Mouse (Mus musculus) midbrain, postnatal 0 days (tissue): ENCODE results near the gene 4930407I10Rik. TPM values are rescaled to one million over a fixed set of nuclear protein-coding genes. Genes with fewer than 3 reads are reported as not detected.

Experiments
- ATAC-seq: fragments of 200-750 bp; cut with Nextera tagmentation; 2 replicates; pipeline ENCODE4 v1.8.0; 2017; ENCODE audit warnings: moderate number of reproducible peaks, mild to moderate bottlenecking, moderate TSS enrichment, moderate library complexity; ENCODE audit not compliant: low FRiP score
- DNase-seq: peaks from one replicate; pipeline ENCODE4 v3.0.0-alpha.2; 2015; ENCODE audit warnings: low spot score
- H3K27ac ChIP-seq: fragments of 300-500 bp; sonication (generic); 2 replicates; pipeline ENCODE4 v1.5.1; 2014; ENCODE audit warnings: low read depth, mild to moderate bottlenecking, low read length, mixed read lengths
- H3K27me3 ChIP-seq: fragments of 300-500 bp; sonication (generic); 2 replicates; pipeline ENCODE4 v1.6.1; 2014; ENCODE audit warnings: low read length, control low read depth, mixed read lengths; ENCODE audit not compliant: insufficient read depth
- H3K36me3 ChIP-seq: fragments of 300-500 bp; sonication (generic); 2 replicates; pipeline ENCODE4 v1.6.1; 2014; ENCODE audit warnings: low read length, control low read depth, mixed read lengths; ENCODE audit not compliant: insufficient read depth
- H3K4me1 ChIP-seq: fragments of 300-500 bp; sonication (generic); 2 replicates; pipeline ENCODE4 v1.6.1; 2014; ENCODE audit warnings: mild to moderate bottlenecking, control low read depth, antibody characterized with exemption, low read length, mixed read lengths; ENCODE audit not compliant: insufficient read depth
- H3K4me2 ChIP-seq: fragments of 300-500 bp; sonication (generic); 2 replicates; pipeline ENCODE4 v1.6.1; 2014; ENCODE audit warnings: low read depth, mild to moderate bottlenecking, low read length, mixed read lengths; ENCODE audit not compliant: poor library complexity, severe bottlenecking
- H3K4me3 ChIP-seq: fragments of 300-500 bp; sonication (generic); 2 replicates; pipeline ENCODE4 v1.5.1; 2014; ENCODE audit warnings: low read depth, mild to moderate bottlenecking, low read length, moderate library complexity
- H3K9ac ChIP-seq: fragments of 300-500 bp; sonication (generic); replicated peaks from 2 replicates; pipeline ENCODE4 v1.6.1; 2014; ENCODE audit warnings: mild to moderate bottlenecking, low read length, moderate library complexity, mixed read lengths; ENCODE audit not compliant: poor library complexity, severe bottlenecking
- H3K9me3 ChIP-seq: fragments of 300-500 bp; sonication (generic); 2 replicates; pipeline ENCODE4 v1.6.1; 2016; ENCODE audit warnings: low read length, control low read depth
- CTCF ChIP-seq: IDR thresholded peaks from 2 replicates; pipeline ENCODE4 v1.5.1; 2016; ENCODE audit warnings: antibody characterized with exemption, mild to moderate bottlenecking
- WGBS: fragments of 180-500 bp; shearing (Covaris S2); extraction: QIAGEN DNeasy Blood & Tissue Kit; methylation state at CpG from one replicate; pipeline ENCODE4 v1.1.7; 2014; 5-methylcytosine and 5-hydroxymethylcytosine counted together
- polyA plus RNA-seq: library from polyadenylated mRNA; unstranded; fragments of >200 nt; fragmentation: Nextera tagmentation; extraction: Ambion mirVana; gene quantifications from 2 replicates; pipeline ENCODE4 v1.2.1, GENCODE M21; 2015
- total RNA-seq: library from RNA; depleted of rRNA; stranded (reverse); fragments of >200 nt; gene quantifications from 2 replicates; pipeline ENCODE4 v1.2.3, GENCODE M21; 2014; rRNA removed

4930407I10Rik gene
- 0.05 TPM in 1 of 2 replicates, not detected in the other for total RNA-seq
- polyA plus RNA-seq: not detected in 2 replicates

DNA sequence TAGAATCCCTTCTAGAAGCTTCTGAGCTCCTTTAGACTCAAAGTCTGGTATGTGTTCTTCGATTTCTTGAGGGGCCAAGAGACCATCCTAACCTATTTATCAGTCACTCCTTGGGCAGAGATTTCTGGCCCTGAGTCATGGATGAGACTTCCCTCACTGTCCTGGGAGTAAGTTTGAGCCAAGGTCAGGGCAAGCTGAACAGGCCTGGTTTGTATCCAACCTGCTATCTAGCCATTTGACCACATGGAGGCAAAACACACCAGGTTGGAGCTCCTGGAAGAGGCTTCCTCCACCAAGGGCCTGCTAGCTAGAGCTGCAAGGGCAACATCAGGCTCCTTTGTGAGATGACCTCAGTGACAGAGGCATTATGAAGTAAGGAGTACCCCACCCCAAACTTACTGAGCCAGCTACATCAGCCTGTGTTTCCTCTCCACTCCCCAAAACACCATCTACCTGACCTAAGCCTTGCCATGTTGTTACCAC lies at the start of gene 4930407I10Rik:
4930407I10Rik (plus strand) TSS at position 433 of the 483 bp plus-strand sequence.
- Histone ChIP-seq H3K4me3 (no peak within 1 kb of the TSS), H3K27ac (no peak within 1 kb of the TSS), H3K9ac (no peak within 1 kb of the TSS), H3K4me2 (no peak within 1 kb of the TSS), H3K9me3 (no peaks in the 10 kb centered on the region), H3K27me3 (no peaks in the 10 kb centered on the region), H3K4me1 (no peaks in the 10 kb centered on the region), H3K36me3 (no peaks in the 10 kb centered on the region)
- ATAC-seq (no peak), DNase-seq (no peak)
- TF ChIP-seq CTCF: no peak
- 85% methylated on average over 1 of the region's 1 CpGs for WGBS

DNA sequence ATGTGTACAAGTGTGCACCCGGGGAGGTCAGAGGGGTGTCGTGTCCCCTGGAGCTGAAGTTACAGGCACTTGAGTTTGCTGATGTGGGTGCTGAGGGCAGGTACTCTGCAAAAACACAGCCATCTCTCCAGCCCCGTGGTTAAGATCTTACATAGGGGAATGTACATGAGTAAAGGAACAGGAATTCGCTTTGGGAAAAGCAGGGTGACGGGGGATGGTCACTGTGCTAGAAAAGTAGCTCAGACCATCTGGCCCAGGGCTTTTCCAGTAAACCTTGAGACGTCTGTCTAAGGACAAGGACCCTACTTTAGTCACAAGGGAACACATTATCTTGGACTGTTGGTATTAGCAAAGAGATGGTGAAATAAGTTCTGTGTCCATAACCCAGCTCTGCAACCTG lies 47.0 kb upstream of the 4930407I10Rik start:
- ATAC-seq (no peak), DNase-seq (no peak)
- Histone ChIP-seq H3K27me3 (no peaks in the 10 kb centered on the region), H3K4me3 (no peak overlapping the region), H3K9ac (no peak overlapping the region), H3K4me1 (no peaks in the 10 kb centered on the region), H3K36me3 (peaks cover 4% of the 10 kb centered on the region; the same call in 1 of the 2 replicates), H3K9me3 (no peaks in the 10 kb centered on the region), H3K27ac (no peak overlapping the region), H3K4me2 (no peak overlapping the region)
- no peak for TF ChIP-seq CTCF
- 88% methylated on average over 6 of the region's 6 CpGs for WGBS

DNA sequence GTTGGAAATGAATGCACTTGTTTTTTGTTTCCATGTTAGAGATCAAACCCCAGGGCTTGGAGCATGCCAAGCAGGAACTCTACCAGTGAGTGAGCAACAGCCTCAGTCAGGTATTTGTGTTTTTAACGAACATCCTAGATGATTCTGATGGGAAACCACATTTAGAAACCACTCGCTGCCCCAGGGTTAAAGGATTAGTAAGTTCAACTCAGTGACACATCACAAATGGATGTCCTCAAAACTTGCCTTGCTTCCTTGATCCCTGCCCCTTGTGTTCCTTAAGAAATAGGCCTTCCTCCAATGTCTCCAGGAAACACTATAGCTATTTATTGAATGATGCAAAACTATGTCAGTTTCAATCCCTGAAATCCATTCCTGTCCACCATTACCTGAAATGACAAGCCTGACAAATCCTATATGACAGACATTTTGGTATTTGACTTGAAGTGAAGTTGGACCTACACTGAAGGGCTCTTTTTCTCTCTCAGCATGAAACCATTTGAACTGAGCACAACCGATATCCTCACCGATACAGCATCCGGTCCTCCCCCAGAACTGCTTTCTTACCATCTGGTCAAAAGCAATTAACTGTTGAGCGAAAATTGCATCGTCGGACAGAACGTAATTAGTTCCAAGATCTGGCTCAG lies 44.1 kb upstream of the 4930407I10Rik start:
- no peak for TF ChIP-seq CTCF
- H3K9ac ChIP-seq: peak overlapping the region; percentile 79
- DNase-seq: no peak
- H3K4me3 ChIP-seq: peak overlapping the region; percentile 74
- H3K4me2 ChIP-seq: peak overlapping the region; percentile 92
- 15% methylated on average over 9 of the region's 9 CpGs for WGBS
- peak overlapping the region; percentile 79 for H3K27ac ChIP-seq
- no peaks in the 10 kb centered on the region for H3K4me1 ChIP-seq
- H3K9me3 ChIP-seq: no peaks in the 10 kb centered on the region
- H3K36me3 ChIP-seq: peaks cover 4% of the 10 kb centered on the region; the same call in 1 of the 2 replicates
- no peak for ATAC-seq
- no peaks in the 10 kb centered on the region for H3K27me3 ChIP-seq

DNA sequence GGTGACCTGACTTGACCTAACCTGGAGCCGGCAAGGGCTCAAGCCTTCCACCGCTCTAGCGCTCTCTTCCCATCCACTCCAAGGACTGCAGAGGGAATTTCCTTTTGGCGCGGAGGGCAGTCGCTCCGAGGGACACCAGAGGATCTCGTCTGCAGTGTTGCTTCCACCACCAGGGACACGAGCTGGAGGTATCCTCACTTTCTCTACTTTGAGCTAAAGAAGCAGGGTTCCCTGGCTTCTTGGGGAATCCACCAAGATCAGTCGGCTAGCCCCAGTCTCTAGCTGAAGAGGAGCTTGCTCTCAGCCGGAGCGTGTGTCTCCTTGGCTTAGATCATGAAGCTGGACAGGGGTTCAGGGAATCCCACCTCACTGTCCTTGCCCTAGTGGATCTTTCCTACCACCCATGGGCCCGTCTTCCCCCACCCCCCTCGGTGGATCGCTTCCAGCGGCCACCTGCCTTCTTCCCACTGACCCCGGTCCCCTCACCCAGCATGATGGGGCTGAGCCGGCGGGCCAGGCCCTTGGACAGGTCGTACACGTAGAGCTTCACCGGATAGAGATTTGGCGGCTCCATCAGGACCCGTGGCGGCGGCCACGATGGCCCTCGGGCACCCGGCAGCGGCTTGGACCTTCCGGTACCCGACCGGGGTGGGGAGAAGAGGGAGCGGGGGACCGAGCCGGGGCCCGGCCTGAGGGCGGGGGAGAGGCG lies 43.4 kb upstream of the 4930407I10Rik start:
- Histone ChIP-seq H3K9ac (peak overlapping the region; percentile 79), H3K4me1 (no peaks in the 10 kb centered on the region), H3K4me2 (peak overlapping the region; percentile 92), H3K27me3 (no peaks in the 10 kb centered on the region), H3K27ac (peak overlapping the region; percentile 79), H3K9me3 (no peaks in the 10 kb centered on the region), H3K4me3 (peak overlapping the region; percentile 74), H3K36me3 (peaks cover 4% of the 10 kb centered on the region; the same call in 1 of the 2 replicates)
- DNase-seq (peak; percentile 25), ATAC-seq (peak; percentile 41)
- WGBS: under 1% methylated on average over 38 of the region's 39 CpGs
- TF ChIP-seq CTCF: peak; percentile 40

DNA sequence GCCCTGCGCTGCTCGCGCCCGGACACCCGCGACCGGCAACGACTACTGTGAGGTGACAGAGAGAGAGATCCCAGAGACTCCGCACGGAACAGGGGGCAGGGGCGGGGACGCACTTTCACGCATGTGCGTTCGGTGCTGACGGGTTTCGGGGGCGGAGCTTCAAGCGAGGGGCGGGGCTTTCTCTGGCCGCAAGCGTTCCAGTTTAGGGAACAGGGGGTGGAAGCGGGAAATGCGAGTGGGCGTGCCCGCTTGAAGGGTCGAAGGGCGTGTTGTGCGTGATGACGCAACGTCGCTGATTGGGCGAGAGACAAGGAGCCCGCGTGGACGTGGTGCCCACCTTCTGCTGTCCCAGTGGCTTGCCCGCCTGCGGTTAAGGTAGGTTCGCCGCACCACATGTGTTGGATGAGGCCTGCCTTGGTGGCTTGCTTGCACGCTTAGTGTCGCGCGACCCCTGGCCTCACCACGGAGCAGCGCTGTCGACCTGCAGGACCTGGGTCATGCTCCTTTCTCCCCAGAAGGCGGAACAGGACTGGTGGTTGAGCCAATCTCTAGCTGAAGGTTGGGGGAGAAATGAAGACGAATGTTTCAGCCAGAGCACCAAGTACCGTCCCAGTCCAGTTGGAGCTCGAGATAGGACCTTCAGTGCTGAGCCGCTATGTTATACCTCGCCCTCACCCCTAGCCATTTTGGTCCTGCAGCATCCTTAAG lies 42.7 kb upstream of the 4930407I10Rik start:
- peak overlapping the region; percentile 92 for H3K4me2 ChIP-seq
- peak overlapping the region; percentile 79 for H3K9ac ChIP-seq
- no peaks in the 10 kb centered on the region for H3K9me3 ChIP-seq
- no peaks in the 10 kb centered on the region for H3K4me1 ChIP-seq
- peak overlapping the region; percentile 74 for H3K4me3 ChIP-seq
- H3K27ac ChIP-seq: peak overlapping the region; percentile 79
- H3K36me3 ChIP-seq: peaks cover 4% of the 10 kb centered on the region; the same call in 1 of the 2 replicates
- WGBS: under 1% methylated on average over 51 of the region's 53 CpGs
- H3K27me3 ChIP-seq: no peaks in the 10 kb centered on the region
- ATAC-seq: peak; percentile 96
- peak; percentile 98 for DNase-seq
- peak; percentile 47 for TF ChIP-seq CTCF
